Mouse (Mus musculus): ENCODE data around the gene Crnkl1.

Crnkl1 gene

GRCm38 (mm10) chr2:145877191-145877590 is 57.6 kb downstream of the Crnkl1 start:
- no peak for DNase-seq (ENCODE audit: low read depth in 1 of 2, low spot score in 2 of 2)

DNA sequence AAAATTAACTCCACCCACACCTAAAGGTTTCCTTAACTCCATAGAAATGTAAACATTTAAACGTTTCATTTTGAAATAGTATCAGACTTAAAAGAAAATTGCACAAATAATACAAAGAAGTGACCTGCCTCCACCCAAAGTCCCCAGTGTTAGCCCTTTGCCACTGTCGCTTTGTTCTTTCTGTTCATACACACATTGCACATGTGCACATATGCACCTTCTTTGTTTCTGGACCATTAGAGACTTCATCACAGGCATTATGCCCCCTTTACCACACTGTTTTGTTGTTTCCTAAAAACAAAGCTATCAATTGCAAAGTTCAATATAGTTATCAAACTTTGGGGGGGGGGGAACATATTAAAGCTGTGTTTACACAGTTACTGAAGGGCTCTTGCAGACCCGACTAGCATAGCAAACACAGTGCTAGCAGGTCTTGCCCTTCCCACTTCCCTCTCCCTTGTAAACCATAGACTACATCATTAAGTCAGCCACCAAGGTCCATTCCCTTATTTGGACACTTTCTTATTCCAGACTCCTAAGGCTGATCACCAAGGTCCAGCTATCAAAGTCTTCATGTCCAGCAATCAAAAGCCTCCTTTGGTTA is 59.8 kb downstream of the Crnkl1 start:
- no peak for DNase-seq (ENCODE audit: low read depth in 1 of 2, low spot score in 2 of 2)

GRCm38 (mm10) chr2:145873953-145874352 is 60.9 kb downstream of the Crnkl1 start:
- no peak for DNase-seq (ENCODE audit: low read depth in 1 of 2, low spot score in 2 of 2)

DNA sequence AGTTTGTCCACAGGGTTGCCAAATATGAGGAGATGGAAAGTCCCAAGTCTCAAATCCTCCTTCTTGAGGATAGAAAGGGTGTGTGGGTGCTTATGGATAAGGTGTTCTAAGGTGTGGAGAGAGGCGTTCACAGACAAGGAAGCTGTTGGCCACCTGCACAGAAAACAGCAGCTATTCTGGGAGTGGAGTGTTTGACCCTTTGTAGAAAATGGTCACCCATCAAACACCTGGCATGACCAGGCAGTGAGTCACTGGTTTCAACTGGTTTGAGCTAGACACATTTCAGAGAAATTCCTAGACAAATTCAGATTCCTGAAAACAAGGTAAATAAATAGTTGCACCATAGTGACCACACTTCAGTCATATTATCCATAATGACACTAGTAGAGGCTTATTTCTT is 62.7 kb downstream of the Crnkl1 start:
- no peak for DNase-seq (ENCODE audit: low read depth in 1 of 2, low spot score in 2 of 2)

DNA sequence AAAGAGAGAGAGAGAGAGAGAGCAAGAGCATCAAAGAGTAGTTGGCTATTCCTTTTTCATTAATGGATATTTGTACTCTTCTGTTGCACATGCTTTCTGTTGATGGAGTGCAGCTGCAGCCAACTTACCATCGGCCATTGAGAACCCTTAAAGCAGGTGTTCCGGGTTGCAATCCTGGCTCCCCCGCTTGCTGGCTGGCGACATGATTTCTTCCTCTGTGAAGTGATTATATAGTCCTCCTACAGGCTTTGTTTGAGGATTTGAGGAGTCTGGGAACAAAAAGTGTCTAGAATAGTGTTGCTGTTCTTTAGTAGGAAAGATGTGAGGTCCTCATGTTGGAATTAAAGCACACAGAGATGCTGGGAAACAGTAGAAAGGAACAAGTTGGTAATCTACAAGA is 63.5 kb downstream of the Crnkl1 start:
- DNase-seq (ENCODE audit: low read depth in 1 of 2, low spot score in 2 of 2), result no peak

Measured in monocyte, adult 2 months (primary cell).